Mouse (Mus musculus): Measurements from ENCODE around the gene Cdon. TPM values are rescaled to one million over a fixed set of nuclear protein-coding genes. Genes with fewer than 3 reads are reported as not detected.

The Cdon gene
- total and polyA plus RNA-seq, 2 experiments: 0.37 to 0.49 TPM

DNA sequence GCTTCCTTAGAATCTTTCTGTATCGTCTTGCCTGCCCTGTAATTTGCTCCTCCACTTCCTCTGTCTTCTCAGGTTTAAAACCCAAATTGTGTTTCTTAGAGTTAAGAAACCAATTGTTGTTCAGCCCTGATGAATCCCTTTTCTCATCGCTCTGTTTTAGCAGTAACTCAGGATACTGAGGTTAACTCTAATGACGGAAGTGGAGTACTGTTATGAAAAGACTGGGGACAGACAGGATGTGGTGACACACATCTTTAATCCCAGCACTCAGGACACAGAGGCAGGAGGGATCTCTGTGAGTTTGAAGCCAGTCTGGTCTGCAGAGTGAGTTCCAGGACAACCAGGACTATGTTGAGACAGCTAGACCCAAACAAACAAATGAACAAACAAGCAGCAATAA lies 74.5 kb downstream of the Cdon start:
- H3K27me3 ChIP-seq (ENCODE audit: control insufficient read depth, insufficient read depth, low read length): no peaks in the 10 kb centered on the region
- no peaks in the 10 kb centered on the region for H3K36me3 ChIP-seq (ENCODE audit: control insufficient read depth, insufficient read depth, low read length)
- no peak overlapping the region for H3K27ac ChIP-seq (replicated peaks; ENCODE audit: insufficient read depth, low read depth, low read length)
- no peaks in the 10 kb centered on the region for H3K79me2 ChIP-seq (ENCODE audit: control insufficient read depth, insufficient read depth, low read length)
- TF ChIP-seq POLR2A (IDR thresholded peaks at IDR 0.05; ENCODE audit: extremely low read depth, insufficient read depth, low read length) (no peak), CTCF (IDR thresholded peaks at IDR 0.05; ENCODE audit: low read depth, low read length) (no peak)
- H3K4me1 ChIP-seq (ENCODE audit: control insufficient read depth, insufficient read depth, low read length): no peaks in the 10 kb centered on the region
- H3K9ac ChIP-seq (ENCODE audit: low read depth, low read length): no peak overlapping the region
- DNase-seq (ENCODE audit: extremely low read depth, low read depth, low spot score): no peak
- 75% methylated on average over 3 of the region's 3 CpGs for WGBS
- no peak overlapping the region for H3K4me3 ChIP-seq (ENCODE audit: insufficient read depth, low read depth, low read length)

DNA sequence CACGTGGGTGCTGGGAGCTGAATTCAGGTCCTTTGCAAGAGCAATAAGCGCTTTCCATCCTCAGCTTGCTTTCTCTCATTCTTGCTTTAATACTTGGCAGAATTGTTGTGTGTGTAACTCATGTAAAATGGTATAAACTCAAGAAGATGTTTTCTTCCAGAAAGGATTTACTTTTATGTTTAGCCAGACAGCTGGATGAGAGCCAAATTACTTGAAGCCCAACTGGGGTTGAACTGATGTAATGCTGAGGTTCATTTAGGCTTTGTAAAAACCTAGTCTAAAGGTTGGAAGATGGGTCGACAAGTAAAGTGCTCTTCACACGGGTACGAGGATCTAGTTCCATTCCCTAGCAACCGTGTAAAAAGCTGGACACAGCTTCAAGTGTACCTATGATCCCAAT lies 79.0 kb downstream of the Cdon start:
- H3K9ac ChIP-seq (ENCODE audit: low read depth, low read length): no peak overlapping the region
- H3K27me3 ChIP-seq (ENCODE audit: control insufficient read depth, insufficient read depth, low read length): no peaks in the 10 kb centered on the region
- no peaks in the 10 kb centered on the region for H3K4me1 ChIP-seq (ENCODE audit: control insufficient read depth, insufficient read depth, low read length)
- no peak overlapping the region for H3K27ac ChIP-seq (replicated peaks; ENCODE audit: insufficient read depth, low read depth, low read length)
- no peak overlapping the region for H3K4me3 ChIP-seq (ENCODE audit: insufficient read depth, low read depth, low read length)
- WGBS: 90% methylated on average over 6 of the region's 6 CpGs
- DNase-seq (ENCODE audit: extremely low read depth, low read depth, low spot score): no peak
- no peaks in the 10 kb centered on the region for H3K36me3 ChIP-seq (ENCODE audit: control insufficient read depth, insufficient read depth, low read length)
- H3K79me2 ChIP-seq (ENCODE audit: control insufficient read depth, insufficient read depth, low read length): no peaks in the 10 kb centered on the region
- TF ChIP-seq POLR2A (IDR thresholded peaks at IDR 0.05; ENCODE audit: extremely low read depth, insufficient read depth, low read length) (no peak), CTCF (IDR thresholded peaks at IDR 0.05; ENCODE audit: low read depth, low read length) (no peak)

DNA sequence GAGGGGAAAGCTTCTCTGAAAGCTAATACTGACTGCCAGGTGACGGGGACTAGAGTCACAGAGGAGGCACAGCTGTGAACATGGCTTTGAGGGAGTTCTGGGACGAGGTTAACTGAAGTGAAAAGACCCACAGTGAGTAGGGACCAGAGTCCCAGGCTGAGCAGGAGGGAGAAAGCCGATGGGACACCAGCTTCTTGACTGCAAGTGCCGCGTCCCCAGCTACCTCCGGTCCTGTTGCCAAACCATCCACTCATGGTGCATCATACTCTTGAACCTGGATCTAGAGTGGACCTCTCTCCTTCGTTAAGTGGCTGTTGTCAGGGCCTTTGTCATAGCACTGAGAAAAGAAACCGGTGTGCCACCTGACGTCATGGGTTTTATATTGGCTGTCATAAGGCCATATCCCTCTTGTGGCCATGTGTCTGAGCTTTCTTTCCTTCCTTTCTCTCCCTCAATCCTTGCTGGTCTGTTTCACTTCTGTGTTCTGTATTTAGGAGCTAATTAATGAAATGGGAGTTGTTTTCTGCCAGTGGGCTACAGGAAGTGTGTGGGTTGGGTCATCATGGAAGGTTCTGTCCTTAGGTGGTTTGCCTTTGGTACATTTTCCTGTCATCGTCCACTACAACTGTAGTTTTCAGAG lies 81.6 kb downstream of the Cdon start:
- H3K4me3 ChIP-seq (ENCODE audit: insufficient read depth, low read depth, low read length): no peak overlapping the region
- no peak overlapping the region for H3K27ac ChIP-seq (replicated peaks; ENCODE audit: insufficient read depth, low read depth, low read length)
- H3K4me1 ChIP-seq (ENCODE audit: control insufficient read depth, insufficient read depth, low read length): no peaks in the 10 kb centered on the region
- H3K36me3 ChIP-seq (ENCODE audit: control insufficient read depth, insufficient read depth, low read length): no peaks in the 10 kb centered on the region
- WGBS: 90% methylated on average over 10 of the region's 10 CpGs
- no peaks in the 10 kb centered on the region for H3K27me3 ChIP-seq (ENCODE audit: control insufficient read depth, insufficient read depth, low read length)
- TF ChIP-seq POLR2A (IDR thresholded peaks at IDR 0.05; ENCODE audit: extremely low read depth, insufficient read depth, low read length): no peak
- TF ChIP-seq CTCF (IDR thresholded peaks at IDR 0.05; ENCODE audit: low read depth, low read length): no peak
- H3K79me2 ChIP-seq (ENCODE audit: control insufficient read depth, insufficient read depth, low read length): no peaks in the 10 kb centered on the region
- no peak overlapping the region for H3K9ac ChIP-seq (ENCODE audit: low read depth, low read length)
- DNase-seq (ENCODE audit: extremely low read depth, low read depth, low spot score): no peak

DNA sequence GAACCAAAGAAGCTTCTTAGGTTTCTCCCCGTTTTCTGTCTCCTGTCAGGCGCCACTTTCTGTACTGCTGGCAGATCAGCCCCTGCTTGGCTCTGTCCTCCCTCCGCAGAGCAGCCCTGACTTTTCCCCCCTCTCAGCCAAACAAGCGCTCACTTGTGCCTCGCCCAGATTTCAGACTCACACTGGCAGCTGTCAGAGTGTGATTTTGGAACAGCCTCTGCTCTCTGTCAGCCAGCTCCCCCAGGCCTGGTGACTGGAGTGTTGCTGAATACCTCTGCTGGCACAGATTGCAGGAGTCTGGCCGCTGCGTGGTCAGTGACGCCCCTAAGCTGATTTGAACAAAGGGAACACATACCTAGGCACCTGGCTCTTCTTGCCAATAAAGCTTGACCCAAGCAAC lies 87.3 kb downstream of the Cdon start:
- Histone ChIP-seq H3K4me3 (ENCODE audit: insufficient read depth, low read depth, low read length) (no peak overlapping the region), H3K79me2 (ENCODE audit: control insufficient read depth, insufficient read depth, low read length) (no peaks in the 10 kb centered on the region), H3K27ac (replicated peaks; ENCODE audit: insufficient read depth, low read depth, low read length) (no peak overlapping the region), H3K9ac (ENCODE audit: low read depth, low read length) (no peak overlapping the region), H3K27me3 (ENCODE audit: control insufficient read depth, insufficient read depth, low read length) (no peaks in the 10 kb centered on the region), H3K4me1 (ENCODE audit: control insufficient read depth, insufficient read depth, low read length) (no peaks in the 10 kb centered on the region), H3K36me3 (ENCODE audit: control insufficient read depth, insufficient read depth, low read length) (no peaks in the 10 kb centered on the region)
- WGBS: 71% methylated on average over 8 of the region's 8 CpGs
- DNase-seq (ENCODE audit: extremely low read depth, low read depth, low spot score): no peak
- TF ChIP-seq POLR2A (IDR thresholded peaks at IDR 0.05; ENCODE audit: extremely low read depth, insufficient read depth, low read length) (no peak), CTCF (IDR thresholded peaks at IDR 0.05; ENCODE audit: low read depth, low read length) (no peak)

DNA sequence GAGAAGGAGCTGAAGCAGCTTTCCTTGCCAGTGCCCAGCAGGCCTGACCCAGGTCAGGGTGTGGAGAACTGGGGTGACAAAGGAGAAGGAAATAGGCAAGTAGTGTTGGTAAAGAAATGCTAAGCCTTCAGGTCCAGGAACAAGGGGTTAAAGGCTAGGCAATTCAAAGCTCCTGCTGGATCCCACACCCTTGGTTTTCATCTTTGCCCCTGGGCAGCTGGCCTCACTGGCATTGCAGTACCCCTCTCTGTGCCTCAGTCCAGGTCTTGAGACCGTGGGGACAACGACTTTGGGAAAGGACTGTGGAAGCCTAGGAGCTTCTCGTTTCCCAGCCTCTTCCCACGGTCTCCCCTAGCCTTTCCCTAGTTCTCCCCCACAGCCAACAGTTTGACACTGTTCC lies 93.0 kb downstream of the Cdon start:
- Histone ChIP-seq H3K36me3 (ENCODE audit: control insufficient read depth, insufficient read depth, low read length) (no peaks in the 10 kb centered on the region), H3K9ac (ENCODE audit: low read depth, low read length) (no peak overlapping the region), H3K4me3 (ENCODE audit: insufficient read depth, low read depth, low read length) (no peak overlapping the region), H3K27me3 (ENCODE audit: control insufficient read depth, insufficient read depth, low read length) (no peaks in the 10 kb centered on the region), H3K27ac (replicated peaks; ENCODE audit: insufficient read depth, low read depth, low read length) (no peak overlapping the region), H3K79me2 (ENCODE audit: control insufficient read depth, insufficient read depth, low read length) (no peaks in the 10 kb centered on the region), H3K4me1 (ENCODE audit: control insufficient read depth, insufficient read depth, low read length) (no peaks in the 10 kb centered on the region)
- TF ChIP-seq POLR2A (IDR thresholded peaks at IDR 0.05; ENCODE audit: extremely low read depth, insufficient read depth, low read length) (no peak), CTCF (IDR thresholded peaks at IDR 0.05; ENCODE audit: low read depth, low read length) (no peak)
- 70% methylated on average over 4 of the region's 4 CpGs for WGBS
- no peak for DNase-seq (ENCODE audit: extremely low read depth, low read depth, low spot score)

DNA sequence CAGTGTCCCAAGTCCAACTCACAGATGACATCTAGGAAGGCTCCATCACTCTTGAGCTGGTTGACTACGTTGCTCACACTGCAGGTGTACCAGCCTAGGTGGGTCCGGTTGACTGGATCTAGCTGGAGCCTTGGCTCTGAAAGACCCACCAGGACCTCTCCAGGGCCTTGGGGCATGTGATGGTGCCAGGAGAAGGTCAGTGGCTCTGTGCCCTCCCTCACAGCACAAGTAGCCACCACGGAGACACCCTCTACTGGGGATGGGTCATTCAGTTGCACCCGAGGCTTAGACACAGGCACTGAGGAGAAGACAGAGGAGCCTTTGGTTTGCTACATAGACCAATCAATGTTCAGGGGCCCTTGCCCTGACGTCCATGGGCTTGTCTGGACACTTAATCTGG lies 95.3 kb downstream of the Cdon start:
- TF ChIP-seq POLR2A (IDR thresholded peaks at IDR 0.05; ENCODE audit: extremely low read depth, insufficient read depth, low read length): no peak
- Histone ChIP-seq H3K79me2 (ENCODE audit: control insufficient read depth, insufficient read depth, low read length) (no peaks in the 10 kb centered on the region), H3K9ac (ENCODE audit: low read depth, low read length) (no peak overlapping the region), H3K4me3 (ENCODE audit: insufficient read depth, low read depth, low read length) (no peak overlapping the region), H3K36me3 (ENCODE audit: control insufficient read depth, insufficient read depth, low read length) (no peaks in the 10 kb centered on the region), H3K4me1 (ENCODE audit: control insufficient read depth, insufficient read depth, low read length) (no peaks in the 10 kb centered on the region), H3K27me3 (ENCODE audit: control insufficient read depth, insufficient read depth, low read length) (no peaks in the 10 kb centered on the region), H3K27ac (replicated peaks; ENCODE audit: insufficient read depth, low read depth, low read length) (no peak overlapping the region)
- 74% methylated on average over 5 of the region's 5 CpGs for WGBS
- DNase-seq (ENCODE audit: extremely low read depth, low read depth, low spot score): no peak
